Mouse (Mus musculus): ENCODE measurements around the gene Tes3-ps. TPM values are rescaled to one million over a fixed set of nuclear protein-coding genes. Genes with fewer than 3 reads are reported as not detected.

Tes3-ps gene
- polyA plus RNA-seq, 1 experiment from 2014 or later: 0.59 TPM

DNA sequence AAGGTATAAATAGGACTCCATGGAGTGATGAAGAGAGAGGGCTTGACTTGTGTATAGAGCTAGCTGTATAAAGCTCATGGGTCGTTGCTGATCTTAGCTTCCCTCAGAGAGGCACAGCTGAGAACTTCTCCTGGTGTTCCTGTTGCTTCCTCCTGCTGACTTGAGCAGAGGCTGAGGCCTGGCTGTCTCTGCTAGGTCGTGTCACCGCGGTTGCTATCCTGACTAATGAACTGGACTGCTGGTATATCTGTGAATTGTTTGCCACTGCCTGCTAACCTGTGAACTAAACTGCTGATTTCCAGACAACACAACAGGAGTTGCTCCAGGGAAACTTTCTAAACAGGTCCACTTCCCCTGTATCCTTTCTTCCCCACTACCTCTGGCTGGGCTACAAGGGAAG is 22.8 kb upstream of the Tes3-ps start:
- H3K36me3 ChIP-seq: no peaks in the 10 kb centered on the region; the same call in 1 of the 2 replicates
- H3K9ac ChIP-seq (replicated peaks): no peak overlapping the region
- 91% methylated on average over 4 of the region's 4 CpGs for WGBS
- H3K4me1 ChIP-seq: no peaks in the 10 kb centered on the region
- H3K9me3 ChIP-seq: no peaks in the 10 kb centered on the region
- no peak overlapping the region for H3K4me3 ChIP-seq
- H3K27me3 ChIP-seq: no peaks in the 10 kb centered on the region
- H3K27ac ChIP-seq (replicated peaks): no peak overlapping the region
- H3K4me2 ChIP-seq (replicated peaks): no peak overlapping the region
- no peak for ATAC-seq (replicated peaks)

DNA sequence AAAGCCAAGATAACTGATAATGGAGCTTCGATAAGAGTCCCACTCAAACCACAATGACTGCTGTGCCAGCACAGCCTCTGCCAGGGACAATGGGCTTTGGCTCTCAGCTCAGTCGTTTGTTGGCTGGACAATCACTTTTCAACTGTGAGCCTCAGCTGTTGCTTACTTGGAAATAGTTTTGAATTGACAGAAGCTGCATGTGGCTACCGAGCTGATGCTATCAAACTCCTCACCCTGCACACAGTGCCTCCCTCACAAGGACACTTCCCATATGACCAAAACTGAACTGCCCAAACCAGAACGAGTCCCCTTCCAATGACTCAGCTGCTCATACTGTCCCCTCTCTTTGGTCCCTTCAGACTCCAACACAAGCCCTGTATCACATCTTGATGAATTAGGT is 22.3 kb upstream of the Tes3-ps start:
- H3K27me3 ChIP-seq: no peaks in the 10 kb centered on the region
- no peaks in the 10 kb centered on the region for H3K9me3 ChIP-seq
- no peak for ATAC-seq (replicated peaks)
- WGBS: 56% methylated on average over 4 of the region's 4 CpGs
- no peaks in the 10 kb centered on the region for H3K36me3 ChIP-seq
- H3K9ac ChIP-seq (replicated peaks): no peak overlapping the region
- H3K4me3 ChIP-seq: no peak overlapping the region
- no peaks in the 10 kb centered on the region for H3K4me1 ChIP-seq
- H3K27ac ChIP-seq (replicated peaks): no peak overlapping the region
- no peak overlapping the region for H3K4me2 ChIP-seq (replicated peaks)

DNA sequence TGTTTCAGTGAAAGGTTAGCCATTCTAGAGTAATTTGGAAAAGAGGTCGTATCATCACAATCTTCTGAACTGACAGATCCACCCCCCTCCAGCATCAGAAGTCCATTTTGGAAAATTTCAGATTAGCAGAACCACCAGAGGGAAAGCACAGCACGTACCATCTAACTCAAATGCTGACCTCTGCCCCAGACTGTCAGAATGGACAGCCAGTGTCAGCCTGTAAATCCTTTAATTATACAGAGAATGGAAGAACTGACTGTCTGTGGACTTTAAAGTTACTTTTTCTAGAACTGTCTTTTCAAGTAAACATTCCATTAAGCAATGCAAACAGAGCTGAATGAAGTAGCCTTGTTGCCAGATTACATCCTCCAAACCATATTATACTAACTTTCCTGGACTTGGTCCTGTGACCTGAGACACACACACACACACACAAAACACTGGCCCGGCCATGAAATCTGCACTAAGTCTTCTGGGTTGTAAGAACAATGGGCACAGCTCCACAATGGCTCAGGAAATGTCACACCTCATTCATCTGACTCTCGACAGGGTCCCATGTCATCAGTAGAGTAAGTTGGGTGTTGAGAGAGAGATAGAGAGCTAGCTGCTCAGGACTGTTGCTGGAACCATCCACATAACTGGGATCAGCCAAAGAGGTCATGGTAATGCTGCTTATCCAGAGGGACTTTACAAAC is 21.0 kb upstream of the Tes3-ps start:
- WGBS: 76% methylated on average over 4 of the region's 4 CpGs
- H3K4me1 ChIP-seq: no peaks in the 10 kb centered on the region
- no peak overlapping the region for H3K27ac ChIP-seq (replicated peaks)
- no peaks in the 10 kb centered on the region for H3K36me3 ChIP-seq
- H3K4me3 ChIP-seq: no peak overlapping the region
- H3K4me2 ChIP-seq (replicated peaks): no peak overlapping the region
- H3K27me3 ChIP-seq: no peaks in the 10 kb centered on the region
- no peak overlapping the region for H3K9ac ChIP-seq (replicated peaks)
- no peak for ATAC-seq (replicated peaks)
- no peaks in the 10 kb centered on the region for H3K9me3 ChIP-seq

DNA sequence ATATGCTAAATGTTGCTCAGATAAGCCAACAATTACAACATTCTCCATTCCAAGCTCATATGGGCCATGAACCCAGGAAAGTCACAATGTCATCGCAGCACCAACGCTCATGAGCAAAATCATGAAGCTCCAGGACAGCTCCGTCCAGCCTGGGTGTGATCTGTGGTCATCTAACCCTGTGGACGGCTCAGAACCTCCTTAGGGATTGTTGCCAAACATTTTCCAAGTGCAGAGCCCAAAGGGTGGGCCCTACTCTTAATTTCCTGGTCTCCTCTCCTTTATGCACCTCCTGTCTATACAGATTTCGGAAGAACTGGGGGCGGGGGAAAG is 20.5 kb upstream of the Tes3-ps start:
- ATAC-seq (replicated peaks): no peak
- 92% methylated on average over 6 of the region's 6 CpGs for WGBS
- Histone ChIP-seq H3K4me2 (replicated peaks) (no peak overlapping the region), H3K36me3 (no peaks in the 10 kb centered on the region), H3K4me1 (no peaks in the 10 kb centered on the region), H3K9ac (replicated peaks) (no peak overlapping the region), H3K27ac (replicated peaks) (no peak overlapping the region), H3K4me3 (no peak overlapping the region), H3K9me3 (no peaks in the 10 kb centered on the region), H3K27me3 (no peaks in the 10 kb centered on the region)

DNA sequence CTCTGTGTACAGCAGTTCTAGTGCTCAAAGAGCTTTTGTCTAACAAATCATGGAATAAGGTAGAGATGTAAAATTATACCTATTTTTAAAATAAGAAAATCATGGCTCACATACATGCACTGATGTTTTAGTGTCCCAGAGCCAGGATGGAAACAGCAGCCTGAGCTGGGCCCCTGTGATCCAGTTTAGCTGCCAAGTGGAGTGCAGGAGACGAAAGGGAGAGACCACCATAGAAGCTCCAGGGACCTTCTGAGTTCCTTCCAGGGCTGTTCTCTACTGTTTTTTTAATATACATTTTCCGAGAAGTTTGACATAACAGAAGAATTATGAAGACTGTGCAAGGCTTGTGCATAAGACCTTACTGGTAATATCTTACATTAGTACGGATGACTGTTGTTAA is 15.2 kb upstream of the Tes3-ps start:
- no peaks in the 10 kb centered on the region for H3K27me3 ChIP-seq
- no peaks in the 10 kb centered on the region for H3K36me3 ChIP-seq
- H3K27ac ChIP-seq (replicated peaks): no peak overlapping the region
- no peak overlapping the region for H3K9ac ChIP-seq (replicated peaks)
- no peaks in the 10 kb centered on the region for H3K9me3 ChIP-seq
- H3K4me1 ChIP-seq: peaks cover 14% of the 10 kb centered on the region
- no peak overlapping the region for H3K4me2 ChIP-seq (replicated peaks)
- 89% methylated on average over 3 of the region's 3 CpGs for WGBS
- H3K4me3 ChIP-seq: no peak overlapping the region
- ATAC-seq (replicated peaks): no peak

DNA sequence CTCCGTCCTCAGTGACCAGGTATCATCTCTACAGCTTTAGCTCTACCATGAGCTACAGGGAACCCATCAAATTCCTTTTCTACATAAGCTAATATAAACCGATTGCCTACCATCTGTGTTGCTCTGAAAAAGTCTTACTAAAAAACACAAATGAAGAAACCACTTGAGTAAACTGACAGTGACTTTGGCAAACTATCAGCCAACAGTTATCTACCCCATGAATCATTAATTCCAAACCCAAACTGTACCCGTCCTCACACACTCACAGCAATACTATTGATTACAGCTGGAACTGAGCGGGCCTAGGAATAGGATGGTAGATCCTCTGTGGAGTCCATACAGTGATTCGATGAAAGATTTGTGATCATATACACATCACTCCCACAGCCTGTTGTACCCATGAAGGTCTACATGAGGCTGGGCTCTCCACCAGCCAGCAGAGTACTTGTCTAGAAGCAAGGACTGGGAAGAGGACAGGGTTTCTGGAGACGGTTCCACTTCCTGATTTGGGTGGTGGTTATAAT is 14.2 kb upstream of the Tes3-ps start:
- 92% methylated on average over 6 of the region's 6 CpGs for whole genome bisulfite sequencing
- H3K27ac ChIP-seq (replicated peaks): no peak overlapping the region
- peaks cover 14% of the 10 kb centered on the region for H3K4me1 ChIP-seq
- no peak overlapping the region for H3K9ac ChIP-seq (replicated peaks)
- no peak overlapping the region for H3K4me2 ChIP-seq (replicated peaks)
- H3K4me3 ChIP-seq: no peak overlapping the region
- ATAC-seq (replicated peaks): no peak
- no peaks in the 10 kb centered on the region for H3K27me3 ChIP-seq
- H3K9me3 ChIP-seq: no peaks in the 10 kb centered on the region
- H3K36me3 ChIP-seq: no peaks in the 10 kb centered on the region

DNA sequence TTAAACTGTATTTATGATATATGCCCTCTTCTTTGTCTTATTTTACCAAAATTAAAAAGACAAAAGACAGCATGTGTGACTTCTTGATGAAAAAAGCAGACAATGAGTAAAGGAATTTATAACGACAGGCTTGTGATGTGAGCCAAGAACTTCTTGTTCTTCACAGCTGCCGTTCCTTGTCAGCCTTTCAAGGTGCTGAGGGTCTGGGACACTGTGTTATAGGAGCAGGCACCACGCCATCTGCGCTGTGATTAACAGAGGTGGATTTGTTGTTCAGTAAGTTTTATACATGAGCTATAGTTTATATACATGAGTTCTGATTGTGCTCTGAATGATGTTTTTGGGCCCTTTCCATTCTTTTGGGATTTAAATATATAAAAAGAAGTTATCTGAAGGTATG is 13.7 kb upstream of the Tes3-ps start:
- peaks cover 14% of the 10 kb centered on the region for H3K4me1 ChIP-seq
- H3K36me3 ChIP-seq: no peaks in the 10 kb centered on the region
- no peak for ATAC-seq (replicated peaks)
- H3K27ac ChIP-seq (replicated peaks): no peak overlapping the region
- H3K9ac ChIP-seq (replicated peaks): no peak overlapping the region
- H3K27me3 ChIP-seq: no peaks in the 10 kb centered on the region
- H3K9me3 ChIP-seq: no peaks in the 10 kb centered on the region
- no peak overlapping the region for H3K4me2 ChIP-seq (replicated peaks)
- H3K4me3 ChIP-seq: no peak overlapping the region
- 61% methylated on average over 4 of the region's 4 CpGs for WGBS

DNA sequence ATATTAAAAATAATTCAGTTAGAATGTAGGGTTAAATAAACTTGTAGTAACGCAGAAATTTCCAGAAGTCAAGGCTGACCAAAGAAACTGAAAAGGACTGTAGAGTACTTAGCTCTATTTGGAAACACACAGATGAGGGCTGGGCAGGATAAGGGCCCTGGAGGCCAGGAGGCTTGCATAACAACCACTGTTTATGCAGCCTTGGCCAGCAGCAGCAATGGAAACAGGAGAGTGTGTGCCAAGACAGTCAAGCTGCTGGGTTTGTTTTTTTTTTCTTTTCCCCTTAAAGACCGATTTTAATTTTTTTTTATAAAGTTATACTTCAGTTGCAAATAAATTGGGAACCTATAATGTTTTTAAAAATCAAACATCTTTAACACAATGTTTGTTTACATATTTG is 13.1 kb upstream of the Tes3-ps start:
- Histone ChIP-seq H3K9me3 (no peaks in the 10 kb centered on the region), H3K9ac (replicated peaks) (no peak overlapping the region), H3K36me3 (no peaks in the 10 kb centered on the region), H3K27ac (replicated peaks) (no peak overlapping the region), H3K4me3 (no peak overlapping the region), H3K4me1 (peaks cover 14% of the 10 kb centered on the region), H3K27me3 (no peaks in the 10 kb centered on the region), H3K4me2 (replicated peaks) (no peak overlapping the region)
- peak; percentile 70; the same call in 1 of the 2 replicates for ATAC-seq (replicated peaks)
- 56% methylated on average over 2 of the region's 2 CpGs for WGBS

DNA sequence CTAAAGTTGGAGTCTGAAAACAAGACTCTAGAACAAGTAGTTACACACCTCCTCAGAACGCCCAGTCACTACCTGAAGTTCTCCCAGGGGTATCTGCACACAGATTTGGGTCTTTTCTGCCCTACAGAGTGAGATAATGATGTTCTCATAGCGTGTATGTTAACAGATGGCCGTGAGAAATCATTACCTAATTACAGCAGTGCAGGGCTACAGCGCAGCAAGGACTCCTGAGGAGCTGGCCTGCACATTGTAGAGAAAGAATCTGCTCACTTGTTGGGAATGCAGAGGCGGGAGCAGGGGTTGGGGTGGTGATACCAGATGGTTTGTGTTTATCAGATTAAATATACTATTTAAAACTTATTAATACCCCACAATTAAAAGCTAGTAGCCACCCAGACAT is 12.6 kb upstream of the Tes3-ps start:
- peaks cover 14% of the 10 kb centered on the region for H3K4me1 ChIP-seq
- WGBS: 40% methylated on average over 5 of the region's 5 CpGs
- H3K9me3 ChIP-seq: no peaks in the 10 kb centered on the region
- ATAC-seq (replicated peaks): no peak
- 0 out of 2 replicates have a peak overlapping the region, but pooled peaks have one; percentile 19 for H3K27ac ChIP-seq (replicated peaks)
- H3K36me3 ChIP-seq: no peaks in the 10 kb centered on the region
- H3K4me3 ChIP-seq: no peak overlapping the region
- no peak overlapping the region for H3K4me2 ChIP-seq (replicated peaks)
- no peaks in the 10 kb centered on the region for H3K27me3 ChIP-seq
- H3K9ac ChIP-seq (replicated peaks): no peak overlapping the region

DNA sequence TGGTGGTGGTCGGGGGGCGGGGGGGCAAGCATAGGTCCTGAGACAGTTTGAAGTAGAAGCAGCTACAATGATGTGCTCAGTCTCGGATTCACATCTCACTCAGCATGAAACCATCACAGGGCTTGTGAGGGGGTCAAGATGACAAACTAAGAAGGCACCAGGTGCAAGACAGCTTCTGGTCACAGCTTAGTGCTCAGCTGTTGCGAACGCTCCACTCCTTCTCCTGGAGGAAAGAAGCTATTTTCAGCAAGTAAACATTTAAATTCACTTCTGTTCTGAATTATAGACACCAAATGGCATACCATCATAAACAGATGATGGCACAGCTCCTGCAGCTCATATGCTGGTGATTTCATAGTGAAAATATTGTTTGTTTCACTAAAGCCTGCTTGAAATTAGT is 7.7 kb upstream of the Tes3-ps start:
- no peak overlapping the region for H3K27ac ChIP-seq (replicated peaks)
- no peak overlapping the region for H3K4me3 ChIP-seq
- no peaks in the 10 kb centered on the region for H3K9me3 ChIP-seq
- ATAC-seq (replicated peaks): no peak
- H3K4me2 ChIP-seq (replicated peaks): no peak overlapping the region
- H3K4me1 ChIP-seq: peaks cover 7% of the 10 kb centered on the region
- 80% methylated on average over 5 of the region's 5 CpGs for WGBS
- no peak overlapping the region for H3K9ac ChIP-seq (replicated peaks)
- H3K36me3 ChIP-seq: no peaks in the 10 kb centered on the region
- H3K27me3 ChIP-seq: no peaks in the 10 kb centered on the region

DNA sequence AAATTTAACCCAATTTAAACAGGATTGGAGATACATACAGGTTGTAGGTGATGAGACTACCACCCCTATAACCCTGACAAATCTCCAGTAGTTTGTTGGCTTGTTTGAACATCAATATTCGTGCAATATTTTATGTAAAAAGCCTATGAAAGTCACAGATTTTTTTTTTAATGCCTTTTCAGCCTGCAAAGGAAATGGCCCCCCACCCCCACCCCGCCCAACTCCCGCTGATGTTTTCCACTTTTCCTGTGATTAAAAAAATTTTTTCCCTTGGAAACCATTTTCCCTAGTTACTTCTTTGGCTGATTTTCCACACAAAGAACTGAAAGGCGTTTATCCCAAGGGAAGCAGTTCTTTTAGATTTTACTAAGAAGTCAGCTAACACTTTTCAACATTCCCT is 11.4 kb downstream of the Tes3-ps start, which contains the start of gene Ecm2:
Gene Ecm2 (plus strand): TSS at position 301 of the 400 bp plus-strand sequence.
- ATAC-seq (replicated peaks): no peak
- no peaks in the 10 kb centered on the region for H3K27me3 ChIP-seq
- H3K4me2 ChIP-seq (replicated peaks): no peak within 1 kb of the TSS
- no peak within 1 kb of the TSS for H3K27ac ChIP-seq (replicated peaks)
- no peak within 1 kb of the TSS for H3K4me3 ChIP-seq
- 48% methylated on average over 4 of the region's 4 CpGs for WGBS
- no peaks in the 10 kb centered on the region for H3K4me1 ChIP-seq
- H3K9me3 ChIP-seq: no peaks in the 10 kb centered on the region
- H3K9ac ChIP-seq (replicated peaks): no peak within 1 kb of the TSS
- no peaks in the 10 kb centered on the region for H3K36me3 ChIP-seq

DNA sequence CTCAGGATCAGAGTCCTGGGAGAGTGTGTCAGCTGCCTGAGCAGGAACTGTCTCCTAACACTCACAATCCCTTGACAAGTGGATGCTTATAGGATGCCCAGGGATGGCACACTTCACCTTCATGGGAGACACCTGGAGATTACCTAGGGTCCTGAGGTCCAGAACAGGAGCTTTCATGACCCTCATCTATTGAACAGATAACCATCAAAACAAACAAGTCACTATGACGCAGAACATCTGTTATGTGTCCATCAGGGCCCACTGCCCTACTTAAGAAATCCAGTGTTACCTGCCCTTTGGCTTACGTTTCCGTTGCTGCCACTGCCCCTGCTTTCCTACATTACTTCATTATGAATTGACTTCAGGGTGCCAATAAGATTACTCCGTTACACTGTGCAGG is 12.7 kb downstream of the Tes3-ps start:
- 88% methylated on average over 4 of the region's 4 CpGs for WGBS

DNA sequence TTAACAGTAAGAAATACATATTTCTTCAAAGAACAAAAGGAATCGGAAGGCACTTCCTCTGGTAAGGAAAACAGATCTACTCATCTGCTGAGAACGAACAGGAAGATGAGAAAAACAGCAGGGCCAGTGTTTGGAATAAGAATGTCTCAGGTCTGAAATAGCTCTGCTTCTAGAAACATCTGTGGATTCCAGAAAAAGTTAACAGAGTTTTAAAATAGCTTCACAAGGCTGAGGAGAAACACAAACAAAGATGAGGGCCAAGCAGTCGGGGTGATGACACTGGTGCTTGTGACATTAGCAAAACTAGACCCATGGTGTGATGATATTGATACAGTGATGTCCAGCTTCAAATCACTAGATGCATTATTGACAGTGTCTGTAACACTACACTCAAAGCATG is 14.1 kb downstream of the Tes3-ps start:
- 88% methylated on average over 3 of the region's 3 CpGs for WGBS
- Histone ChIP-seq H3K27me3 (no peaks in the 10 kb centered on the region), H3K9ac (replicated peaks) (no peak overlapping the region), H3K4me2 (replicated peaks) (no peak overlapping the region), H3K4me3 (no peak overlapping the region), H3K4me1 (no peaks in the 10 kb centered on the region), H3K36me3 (no peaks in the 10 kb centered on the region), H3K27ac (replicated peaks) (no peak overlapping the region), H3K9me3 (no peaks in the 10 kb centered on the region)
- no peak for ATAC-seq (replicated peaks)

More for the DNA sequence above, 12.7 kb downstream of the Tes3-ps start:
- Histone ChIP-seq H3K4me3 (no peak overlapping the region), H3K36me3 (no peaks in the 10 kb centered on the region), H3K9me3 (no peaks in the 10 kb centered on the region), H3K9ac (replicated peaks) (no peak overlapping the region), H3K27ac (replicated peaks) (no peak overlapping the region), H3K4me2 (replicated peaks) (no peak overlapping the region), H3K27me3 (no peaks in the 10 kb centered on the region), H3K4me1 (no peaks in the 10 kb centered on the region)
- ATAC-seq (replicated peaks): no peak
